Mouse (Mus musculus) midbrain, embryonic 10.5 days (tissue): ENCODE data around the gene Stx17. TPM values are rescaled to one million over a fixed set of nuclear protein-coding genes. Genes with fewer than 3 reads are reported as not detected.

Experiments used
- DNase-seq: peaks from one replicate; pipeline ENCODE4 v3.0.0-alpha.2; 2017; ENCODE audit warnings: low spot score
- H3K27ac ChIP-seq: fragments of 300-500 bp; sonication (generic); replicated peaks from 2 replicates; pipeline ENCODE4 v1.5.1; 2016; ENCODE audit warnings: mild to moderate bottlenecking
- H3K27me3 ChIP-seq: fragments of 300-500 bp; sonication (generic); 2 replicates; pipeline ENCODE4 v1.6.1; 2016; ENCODE audit warnings: low read depth, mild to moderate bottlenecking; ENCODE audit not compliant: poor library complexity, severe bottlenecking
- H3K36me3 ChIP-seq: fragments of 300-500 bp; sonication (generic); 2 replicates; pipeline ENCODE4 v1.6.1; 2016; ENCODE audit warnings: mild to moderate bottlenecking, moderate library complexity
- H3K4me1 ChIP-seq: fragments of 300-500 bp; sonication (generic); 2 replicates; pipeline ENCODE4 v1.6.1; 2016
- H3K4me3 ChIP-seq: fragments of 300-500 bp; sonication (generic); 2 replicates; pipeline ENCODE4 v1.5.1; 2016; ENCODE audit warnings: mild to moderate bottlenecking, moderate library complexity
- H3K9me3 ChIP-seq: fragments of 300-500 bp; sonication (generic); replicated peaks from 2 replicates; pipeline ENCODE4 v1.6.1; 2016; ENCODE audit warnings: mild to moderate bottlenecking
- WGBS: fragments of 180-500 bp; shearing (Covaris S2); methylation state at CpG from one replicate; pipeline ENCODE4 v1.1.7; 2016; 5-methylcytosine and 5-hydroxymethylcytosine counted together
- polyA plus RNA-seq: library from polyadenylated mRNA; unstranded; fragments of >200 nt; fragmentation: Nextera tagmentation; extraction: Ambion mirVana; gene quantifications from 2 replicates; pipeline ENCODE4 v1.2.1, GENCODE M21; 2016

Gene Stx17
- polyA plus RNA-seq, 1 experiment from 2014 or later = 21.6 TPM

GRCm38 (mm10) chr4:48108591-48108990, 16.1 kb upstream of the Stx17 start:
- no peak for DNase-seq
- H3K36me3 ChIP-seq = no peaks in the 10 kb centered on the region
- WGBS = 86% methylated on average over 2 of the region's 2 CpGs

GRCm38 (mm10) chr4:48110331-48110730, 14.4 kb upstream of the Stx17 start:
- H3K27ac ChIP-seq = no peak overlapping the region
- no peaks in the 10 kb centered on the region for H3K36me3 ChIP-seq
- no peak overlapping the region for H3K4me3 ChIP-seq
- no peak for DNase-seq
- H3K9me3 ChIP-seq = no peaks in the 10 kb centered on the region
- H3K4me1 ChIP-seq = no peaks in the 10 kb centered on the region
- H3K27me3 ChIP-seq = no peaks in the 10 kb centered on the region
- 93% methylated on average over 3 of the region's 3 CpGs for WGBS

More at GRCm38 (mm10) chr4:48108591-48108990, 16.1 kb upstream of the Stx17 start:
- H3K9me3 ChIP-seq = no peaks in the 10 kb centered on the region
- no peak overlapping the region for H3K27ac ChIP-seq
- no peaks in the 10 kb centered on the region for H3K4me1 ChIP-seq
- no peak overlapping the region for H3K4me3 ChIP-seq
- H3K27me3 ChIP-seq = no peaks in the 10 kb centered on the region

- Histone ChIP-seq H3K4me1 (peaks cover 9% of the 10 kb centered on the region), H3K27me3 (no peaks in the 10 kb centered on the region), H3K9me3 (no peaks in the 10 kb centered on the region), H3K4me3 (no peak overlapping the region), H3K36me3 (no peaks in the 10 kb centered on the region), H3K27ac (no peak overlapping the region)
- no peak for DNase-seq
- 63% methylated on average over 4 of the region's 4 CpGs for WGBS
These were observed 8.5 kb upstream of the Stx17 start for GRCm38 (mm10) chr4:48116191-48116590.

- peak overlapping the region; percentile 79 for H3K4me3 ChIP-seq
- no peak overlapping the region for H3K27ac ChIP-seq
- DNase-seq = no peak
These were observed 321 bp upstream of the Stx17 start for GRCm38 (mm10) chr4:48124416-48124772.

GRCm38 (mm10) chr4:48130314-48130713, 5.6 kb downstream of the Stx17 start:
- no peak overlapping the region for H3K27ac ChIP-seq
- no peak for DNase-seq
- H3K4me1 ChIP-seq = no peaks in the 10 kb centered on the region
- 94% methylated on average over 6 of the region's 6 CpGs for WGBS
- no peak overlapping the region for H3K4me3 ChIP-seq
- peaks cover 7% of the 10 kb centered on the region; the same call in 1 of the 2 replicates for H3K27me3 ChIP-seq
- peaks cover 5% of the 10 kb centered on the region; the same call in 1 of the 2 replicates for H3K36me3 ChIP-seq
- H3K9me3 ChIP-seq = no peaks in the 10 kb centered on the region

More at GRCm38 (mm10) chr4:48124416-48124772, 321 bp upstream of the Stx17 start:
- peaks cover 12% of the 10 kb centered on the region for H3K4me1 ChIP-seq
- no peaks in the 10 kb centered on the region for H3K36me3 ChIP-seq
- 7% methylated on average over 9 of the region's 9 CpGs for WGBS
- H3K27me3 ChIP-seq = peaks cover 14% of the 10 kb centered on the region; the same call in 1 of the 2 replicates
- H3K9me3 ChIP-seq = no peaks in the 10 kb centered on the region

GRCm38 (mm10) chr4:48131606-48132005, 6.9 kb downstream of the Stx17 start:
- no peaks in the 10 kb centered on the region for H3K27me3 ChIP-seq
- no peaks in the 10 kb centered on the region for H3K4me1 ChIP-seq
- H3K4me3 ChIP-seq = no peak overlapping the region
- peaks cover 7% of the 10 kb centered on the region; the same call in 1 of the 2 replicates for H3K36me3 ChIP-seq
- WGBS = 96% methylated on average over 9 of the region's 9 CpGs
- no peak overlapping the region for H3K27ac ChIP-seq
- DNase-seq = no peak
- H3K9me3 ChIP-seq = no peaks in the 10 kb centered on the region

GRCm38 (mm10) chr4:48132721-48133120, 8.0 kb downstream of the Stx17 start:
- H3K4me1 ChIP-seq = no peaks in the 10 kb centered on the region
- no peaks in the 10 kb centered on the region for H3K27me3 ChIP-seq
- no peak for DNase-seq
- H3K4me3 ChIP-seq = no peak overlapping the region
- H3K9me3 ChIP-seq = no peaks in the 10 kb centered on the region
- peaks cover 7% of the 10 kb centered on the region; the same call in 1 of the 2 replicates for H3K36me3 ChIP-seq
- 89% methylated on average over 3 of the region's 3 CpGs for WGBS
- no peak overlapping the region for H3K27ac ChIP-seq

- Histone ChIP-seq H3K9me3 (no peaks in the 10 kb centered on the region), H3K4me1 (no peaks in the 10 kb centered on the region), H3K4me3 (no peak overlapping the region), H3K36me3 (no peaks in the 10 kb centered on the region), H3K27me3 (no peaks in the 10 kb centered on the region), H3K27ac (no peak overlapping the region)
- WGBS = 95% methylated on average over 2 of the region's 2 CpGs
- DNase-seq = no peak
These were observed 24.8 kb downstream of the Stx17 start for GRCm38 (mm10) chr4:48149492-48149891.

- Histone ChIP-seq H3K27me3 (no peaks in the 10 kb centered on the region), H3K36me3 (no peaks in the 10 kb centered on the region), H3K4me3 (no peak overlapping the region), H3K4me1 (no peaks in the 10 kb centered on the region; the same call in 1 of the 2 replicates), H3K9me3 (no peaks in the 10 kb centered on the region), H3K27ac (no peak overlapping the region)
- 91% methylated on average over 5 of the region's 5 CpGs for WGBS
- no peak for DNase-seq
These were observed 28.5 kb downstream of the Stx17 start for GRCm38 (mm10) chr4:48153229-48153628.

GRCm38 (mm10) chr4:48155864-48156263, 31.1 kb downstream of the Stx17 start:
- H3K4me3 ChIP-seq = no peak overlapping the region
- H3K4me1 ChIP-seq = no peaks in the 10 kb centered on the region; the same call in 1 of the 2 replicates
- H3K9me3 ChIP-seq = no peaks in the 10 kb centered on the region
- no peak for DNase-seq
- H3K27me3 ChIP-seq = no peaks in the 10 kb centered on the region
- no peak overlapping the region for H3K27ac ChIP-seq
- whole genome bisulfite sequencing = 70% methylated on average over 1 of the region's 1 CpGs
- H3K36me3 ChIP-seq = no peaks in the 10 kb centered on the region

- Histone ChIP-seq H3K27me3 (no peaks in the 10 kb centered on the region), H3K4me3 (no peak overlapping the region), H3K4me1 (no peaks in the 10 kb centered on the region; the same call in 1 of the 2 replicates), H3K36me3 (no peaks in the 10 kb centered on the region), H3K9me3 (no peaks in the 10 kb centered on the region), H3K27ac (no peak overlapping the region)
- DNase-seq = no peak
- WGBS = 88% methylated on average over 4 of the region's 4 CpGs
These were observed 35.7 kb downstream of the Stx17 start for GRCm38 (mm10) chr4:48160386-48160785.

GRCm38 (mm10) chr4:48163851-48164250, 39.1 kb downstream of the Stx17 start:
- H3K9me3 ChIP-seq = no peaks in the 10 kb centered on the region
- peaks cover 5% of the 10 kb centered on the region for H3K36me3 ChIP-seq
- H3K27me3 ChIP-seq = no peaks in the 10 kb centered on the region
- no peak overlapping the region for H3K27ac ChIP-seq
- no peak overlapping the region for H3K4me3 ChIP-seq
- no peak for DNase-seq
- WGBS = 92% methylated on average over 5 of the region's 5 CpGs
- no peaks in the 10 kb centered on the region for H3K4me1 ChIP-seq

GRCm38 (mm10) chr4:48175666-48176065, 51.0 kb downstream of the Stx17 start:
- 88% methylated on average over 3 of the region's 3 CpGs for WGBS
- peaks cover 3% of the 10 kb centered on the region for H3K4me1 ChIP-seq
- 0 out of 2 replicates have a peak, but pooled peaks cover 3% of the 10 kb centered on the region for H3K36me3 ChIP-seq
- H3K9me3 ChIP-seq = no peaks in the 10 kb centered on the region
- no peak overlapping the region for H3K27ac ChIP-seq
- no peak for DNase-seq
- no peaks in the 10 kb centered on the region for H3K27me3 ChIP-seq
- H3K4me3 ChIP-seq = no peak overlapping the region

GRCm38 (mm10) chr4:48180922-48181321, 56.2 kb downstream of the Stx17 start:
- Histone ChIP-seq H3K4me1 (peaks cover 8% of the 10 kb centered on the region), H3K4me3 (no peak overlapping the region), H3K36me3 (0 out of 2 replicates have a peak, but pooled peaks cover 3% of the 10 kb centered on the region), H3K9me3 (no peaks in the 10 kb centered on the region), H3K27ac (no peak overlapping the region), H3K27me3 (no peaks in the 10 kb centered on the region)
- DNase-seq = no peak
- 15% methylated on average over 2 of the region's 2 CpGs for WGBS
